Mouse (Mus musculus): ENCODE data around the gene Clk4. TPM values are rescaled to one million over a fixed set of nuclear protein-coding genes. Genes with fewer than 3 reads are reported as not detected.
A peak's percentile ranks its signal among the peaks of the same experiment; 100 is the strongest.

Gene Clk4
- total and polyA plus RNA-seq, 2 experiments: 13.9 to 116 TPM

GRCm38 (mm10) chr11:51242897-51243296 is 18.6 kb upstream of the Clk4 start:
- TF ChIP-seq CTCF (IDR thresholded peaks at IDR 0.05; ENCODE audit: low read depth, low read length) (no peak), POLR2A (IDR thresholded peaks at IDR 0.05; ENCODE audit: extremely low read depth, insufficient read depth, low read length) (no peak)
- WGBS: 90% methylated on average over 2 of the region's 2 CpGs
- H3K79me2 ChIP-seq (ENCODE audit: control insufficient read depth, insufficient read depth, low read length): no peaks in the 10 kb centered on the region
- no peak overlapping the region for H3K9ac ChIP-seq (ENCODE audit: low read depth, low read length)
- no peaks in the 10 kb centered on the region for H3K4me1 ChIP-seq (ENCODE audit: control insufficient read depth, insufficient read depth, low read length)
- no peak overlapping the region for H3K27ac ChIP-seq (replicated peaks; ENCODE audit: insufficient read depth, low read depth, low read length)
- DNase-seq (ENCODE audit: extremely low read depth, low read depth, low spot score): no peak
- H3K36me3 ChIP-seq (ENCODE audit: control insufficient read depth, insufficient read depth, low read length): no peaks in the 10 kb centered on the region
- no peak overlapping the region for H3K4me3 ChIP-seq (ENCODE audit: insufficient read depth, low read depth, low read length)
- H3K27me3 ChIP-seq (ENCODE audit: control insufficient read depth, insufficient read depth, low read length): no peaks in the 10 kb centered on the region

- DNase-seq (ENCODE audit: extremely low read depth, low read depth, low spot score): no peak
- no peak overlapping the region for H3K27ac ChIP-seq (replicated peaks; ENCODE audit: insufficient read depth, low read depth, low read length)
- WGBS: 85% methylated on average over 4 of the region's 4 CpGs
- H3K4me3 ChIP-seq (ENCODE audit: insufficient read depth, low read depth, low read length): no peak overlapping the region
- no peaks in the 10 kb centered on the region for H3K79me2 ChIP-seq (ENCODE audit: control insufficient read depth, insufficient read depth, low read length)
- TF ChIP-seq CTCF (IDR thresholded peaks at IDR 0.05; ENCODE audit: low read depth, low read length) (no peak), POLR2A (IDR thresholded peaks at IDR 0.05; ENCODE audit: extremely low read depth, insufficient read depth, low read length) (no peak)
- no peak overlapping the region for H3K9ac ChIP-seq (ENCODE audit: low read depth, low read length)
- no peaks in the 10 kb centered on the region for H3K36me3 ChIP-seq (ENCODE audit: control insufficient read depth, insufficient read depth, low read length)
- H3K27me3 ChIP-seq (ENCODE audit: control insufficient read depth, insufficient read depth, low read length): no peaks in the 10 kb centered on the region
- H3K4me1 ChIP-seq (ENCODE audit: control insufficient read depth, insufficient read depth, low read length): no peaks in the 10 kb centered on the region
Measured at GRCm38 (mm10) chr11:51257006-51257405, 4.5 kb upstream of the Clk4 start.

GRCm38 (mm10) chr11:51262342-51263285 is 1.1 kb downstream of the Clk4 start, which contains the start of gene BC049762:
Gene BC049762 (minus strand): TSS chr11:51263046.
- WGBS: 4% methylated on average over 57 of the region's 57 CpGs
- H3K9ac ChIP-seq (ENCODE audit: low read depth, low read length): peak within 1 kb of the TSS; percentile 96
- peak within 1 kb of the TSS; percentile 85 for H3K4me3 ChIP-seq (ENCODE audit: insufficient read depth, low read depth, low read length)
- H3K4me1 ChIP-seq (ENCODE audit: control insufficient read depth, insufficient read depth, low read length): peaks cover 15% of the 10 kb centered on the region
- peaks cover 11% of the 10 kb centered on the region for H3K36me3 ChIP-seq (ENCODE audit: control insufficient read depth, insufficient read depth, low read length)
- H3K79me2 ChIP-seq (ENCODE audit: control insufficient read depth, insufficient read depth, low read length): peaks cover 15% of the 10 kb centered on the region
- DNase-seq (ENCODE audit: extremely low read depth, low read depth, low spot score): peak; percentile 92
- H3K27ac ChIP-seq (replicated peaks; ENCODE audit: insufficient read depth, low read depth, low read length): peak within 1 kb of the TSS; percentile 98
- H3K27me3 ChIP-seq (ENCODE audit: control insufficient read depth, insufficient read depth, low read length): no peaks in the 10 kb centered on the region
- no peak for TF ChIP-seq CTCF (IDR thresholded peaks at IDR 0.05; ENCODE audit: low read depth, low read length)
- peak; percentile 91 for TF ChIP-seq POLR2A (IDR thresholded peaks at IDR 0.05; ENCODE audit: extremely low read depth, insufficient read depth, low read length)

- Histone ChIP-seq H3K27me3 (ENCODE audit: control insufficient read depth, insufficient read depth, low read length) (no peaks in the 10 kb centered on the region), H3K4me1 (ENCODE audit: control insufficient read depth, insufficient read depth, low read length) (peaks cover 15% of the 10 kb centered on the region), H3K27ac (replicated peaks; ENCODE audit: insufficient read depth, low read depth, low read length) (peak overlapping the region; percentile 98), H3K9ac (ENCODE audit: low read depth, low read length) (peak overlapping the region; percentile 96), H3K4me3 (ENCODE audit: insufficient read depth, low read depth, low read length) (peak overlapping the region; percentile 85), H3K79me2 (ENCODE audit: control insufficient read depth, insufficient read depth, low read length) (peaks cover 15% of the 10 kb centered on the region), H3K36me3 (ENCODE audit: control insufficient read depth, insufficient read depth, low read length) (peaks cover 11% of the 10 kb centered on the region)
- peak; percentile 85 for DNase-seq (ENCODE audit: extremely low read depth, low read depth, low spot score)
- WGBS: under 1% methylated on average over 50 of the region's 50 CpGs
- no peak for TF ChIP-seq CTCF (IDR thresholded peaks at IDR 0.05; ENCODE audit: low read depth, low read length)
- peak; percentile 56; the same call in 1 of the 2 replicates for TF ChIP-seq POLR2A (IDR thresholded peaks at IDR 0.05; ENCODE audit: extremely low read depth, insufficient read depth, low read length)
Measured at GRCm38 (mm10) chr11:51263286-51263831, 1.8 kb downstream of the Clk4 start.

- H3K9ac ChIP-seq (ENCODE audit: low read depth, low read length): peak overlapping the region; percentile 51
- 3% methylated on average over 6 of the region's 6 CpGs for WGBS
- no peak for TF ChIP-seq CTCF (IDR thresholded peaks at IDR 0.05; ENCODE audit: low read depth, low read length)
- no peak for TF ChIP-seq POLR2A (IDR thresholded peaks at IDR 0.05; ENCODE audit: extremely low read depth, insufficient read depth, low read length)
Measured at GRCm38 (mm10) chr11:51264352-51264751, 2.8 kb downstream of the Clk4 start.

More at GRCm38 (mm10) chr11:51264352-51264751, 2.8 kb downstream of the Clk4 start:
- Histone ChIP-seq H3K36me3 (ENCODE audit: control insufficient read depth, insufficient read depth, low read length) (peaks cover 16% of the 10 kb centered on the region), H3K27ac (replicated peaks; ENCODE audit: insufficient read depth, low read depth, low read length) (peak overlapping the region; percentile 76), H3K79me2 (ENCODE audit: control insufficient read depth, insufficient read depth, low read length) (peaks cover 17% of the 10 kb centered on the region), H3K4me1 (ENCODE audit: control insufficient read depth, insufficient read depth, low read length) (peaks cover 17% of the 10 kb centered on the region), H3K4me3 (ENCODE audit: insufficient read depth, low read depth, low read length) (peak overlapping the region; percentile 32), H3K27me3 (ENCODE audit: control insufficient read depth, insufficient read depth, low read length) (no peaks in the 10 kb centered on the region)
- DNase-seq (ENCODE audit: extremely low read depth, low read depth, low spot score): peak; percentile 79

All from liver, adult 2 months (tissue).